Mouse (Mus musculus): Measurements from ENCODE around the gene Mrpl24.

The Mrpl24 gene

DNA sequence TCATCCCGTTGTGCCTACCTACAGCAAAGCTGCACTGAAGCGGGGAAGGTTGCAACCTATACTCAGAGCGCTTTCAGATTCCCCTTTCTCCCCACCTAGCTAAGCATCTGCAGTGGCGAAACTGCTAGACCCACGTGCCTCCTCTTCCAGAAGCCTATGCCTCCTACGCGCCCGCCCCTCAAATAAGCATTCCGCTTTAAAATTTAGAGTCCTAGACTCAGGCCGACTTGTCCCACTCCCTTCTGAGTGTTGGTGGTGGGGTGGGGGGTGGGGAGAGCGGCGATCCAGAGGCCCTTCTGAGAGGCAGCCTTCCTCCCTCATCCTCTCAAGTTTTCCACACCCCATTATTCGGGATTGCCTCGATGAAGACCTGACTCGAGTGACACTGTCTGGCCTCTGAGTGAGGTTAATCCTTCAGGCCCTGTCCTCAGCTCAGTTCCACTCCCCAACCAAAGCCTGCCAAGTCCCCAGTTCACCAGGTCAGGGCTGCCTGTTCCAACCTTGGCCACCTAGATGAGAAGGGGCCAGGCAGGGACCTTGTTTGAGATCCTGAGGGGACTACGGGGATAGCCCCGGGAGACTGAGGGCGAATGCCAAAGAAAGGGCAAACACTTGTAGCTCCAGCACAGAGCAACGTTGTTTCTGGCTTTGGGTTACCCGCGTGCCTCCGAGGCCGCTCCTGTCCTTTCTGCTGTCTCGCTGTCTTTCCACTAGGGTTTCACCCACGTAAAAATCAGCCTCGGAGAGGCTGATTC is 27.9 kb downstream of the Mrpl24 start:
- DNase-seq (ENCODE audit: low read depth in 2 of 2, low spot score in 2 of 2), result no peak

DNA sequence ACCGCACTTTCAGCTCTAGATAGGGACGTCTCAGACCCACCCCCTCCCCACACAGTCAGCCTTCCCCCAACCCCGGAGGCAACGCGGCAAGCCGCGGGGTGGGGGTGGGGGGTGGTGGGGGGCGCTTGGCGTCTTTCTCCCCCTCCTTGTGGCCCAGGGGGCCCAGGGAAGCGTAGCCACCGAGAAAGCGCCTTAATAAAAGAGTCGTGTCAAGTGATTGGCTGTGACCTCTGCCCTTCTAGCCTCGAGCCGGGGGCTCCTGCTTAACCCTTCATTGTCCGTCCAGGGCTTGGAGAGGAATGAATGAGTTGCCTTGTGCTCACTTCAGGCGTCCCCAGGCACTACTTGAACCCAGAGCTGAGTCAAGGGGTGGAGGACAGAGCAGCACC is 28.5 kb downstream of the Mrpl24 start:
- DNase-seq (ENCODE audit: low read depth in 2 of 2, low spot score in 2 of 2), result no peak

DNA sequence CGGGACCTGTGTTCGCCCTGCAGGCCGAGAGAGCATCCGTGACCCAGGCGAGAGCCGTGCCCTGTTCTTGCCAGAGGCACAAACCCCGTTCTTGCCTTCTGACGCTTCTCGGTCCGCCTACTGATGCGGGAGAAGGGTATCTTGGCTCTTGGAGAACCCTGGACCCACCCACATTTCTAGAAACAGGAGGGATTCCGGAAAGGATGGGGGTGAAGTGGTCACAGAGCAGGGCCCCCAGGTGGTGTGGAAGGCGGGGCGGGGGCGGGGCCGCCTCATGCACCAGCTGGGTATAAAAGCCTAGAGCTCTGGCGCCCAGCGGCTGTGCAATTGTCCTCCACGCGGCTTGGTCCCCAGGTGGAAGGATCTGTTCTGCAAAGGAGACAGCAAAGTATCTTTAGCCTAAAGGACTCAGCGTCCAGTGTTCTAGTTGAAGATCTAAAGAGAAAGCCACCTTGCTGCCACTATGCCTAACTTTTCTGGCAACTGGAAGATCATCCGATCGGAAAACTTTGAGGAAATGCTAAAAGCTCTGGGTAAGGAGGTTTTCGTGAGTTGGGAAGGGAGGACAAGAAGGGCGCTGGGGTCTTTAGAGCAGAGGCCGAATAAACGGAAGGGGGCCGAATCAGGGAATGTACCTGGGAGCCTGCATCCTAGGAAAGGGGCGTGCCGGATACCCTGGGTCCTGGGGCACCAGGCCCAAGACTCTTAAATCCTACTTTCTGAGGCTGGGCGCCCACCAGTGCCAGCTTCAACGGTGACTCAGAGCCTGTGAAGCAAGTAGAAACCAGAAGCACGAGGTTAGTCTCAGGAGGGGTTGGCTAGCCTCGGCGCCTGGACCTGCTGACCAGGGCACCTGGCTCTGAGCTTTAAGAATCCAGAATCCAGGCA is 29.3 kb downstream of the Mrpl24 start, which contains the start of gene Crabp2:
Gene Crabp2, plus strand, starts transcription at position 289 of the 888 bp plus-strand sequence.
- DNase-seq (ENCODE audit: low read depth in 2 of 2, low spot score in 2 of 2), result no peak

DNA sequence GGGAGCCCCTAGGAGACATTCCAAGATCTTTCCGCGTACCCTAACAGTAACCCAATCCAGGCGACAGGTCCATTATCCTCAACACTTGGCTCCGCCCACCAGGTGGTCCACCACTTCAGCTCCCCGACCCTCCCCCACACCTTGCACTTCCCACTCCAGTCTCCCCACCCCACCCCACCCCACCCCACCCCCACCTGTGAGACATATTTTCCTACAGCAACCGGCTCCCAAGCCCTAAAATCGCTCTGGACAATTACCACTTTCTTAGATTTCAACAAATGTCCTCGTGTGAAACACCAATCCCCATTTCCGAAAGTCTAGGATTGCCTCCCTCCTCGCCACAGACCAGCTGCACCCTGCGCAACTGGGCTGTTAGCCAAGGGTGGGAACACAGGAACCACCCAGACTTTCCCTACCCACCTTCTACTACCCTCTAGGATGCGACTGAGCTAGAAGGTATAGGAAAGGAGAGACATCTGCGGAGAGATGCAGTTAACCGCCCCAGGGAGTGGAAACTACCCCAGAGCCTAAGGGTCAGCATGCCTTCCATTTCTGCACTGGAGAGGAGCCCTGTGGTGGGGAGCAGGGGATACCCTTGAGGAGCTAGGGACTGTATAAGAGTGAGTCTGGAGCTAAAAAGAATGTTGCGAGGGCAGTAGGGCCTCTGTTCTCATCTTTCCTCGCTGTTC is 30.1 kb downstream of the Mrpl24 start:
- no peak for DNase-seq (ENCODE audit: low read depth in 2 of 2, low spot score in 2 of 2)

DNA sequence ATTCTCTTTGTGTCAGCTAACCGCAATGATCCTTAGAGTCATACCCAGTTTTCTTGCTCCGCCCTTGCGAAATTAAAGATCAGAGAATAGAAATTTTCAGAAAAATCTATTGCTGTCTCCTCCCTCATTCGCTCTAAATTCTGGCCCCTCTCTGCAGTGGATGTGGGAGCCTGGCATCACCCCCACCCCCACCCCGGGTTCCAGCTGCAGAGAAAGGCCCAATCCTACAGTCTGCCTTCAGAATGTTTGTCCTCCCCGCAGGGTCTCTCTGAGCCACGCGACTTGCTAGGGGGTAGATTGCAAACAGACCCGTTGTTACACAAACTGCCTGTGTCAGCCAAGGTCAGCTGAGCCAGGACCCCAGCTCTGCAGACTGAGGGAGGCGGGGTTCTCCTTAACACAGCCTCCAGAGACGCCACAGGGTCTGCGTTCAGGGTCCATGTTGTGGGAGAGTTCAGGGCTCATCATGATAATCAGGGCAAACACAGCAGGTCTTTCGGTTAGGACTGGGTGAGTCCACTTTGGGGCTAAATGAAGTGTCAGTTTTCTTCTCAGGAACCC is 30.7 kb downstream of the Mrpl24 start:
- DNase-seq (ENCODE audit: low read depth in 2 of 2, low spot score in 2 of 2), result no peak

DNA sequence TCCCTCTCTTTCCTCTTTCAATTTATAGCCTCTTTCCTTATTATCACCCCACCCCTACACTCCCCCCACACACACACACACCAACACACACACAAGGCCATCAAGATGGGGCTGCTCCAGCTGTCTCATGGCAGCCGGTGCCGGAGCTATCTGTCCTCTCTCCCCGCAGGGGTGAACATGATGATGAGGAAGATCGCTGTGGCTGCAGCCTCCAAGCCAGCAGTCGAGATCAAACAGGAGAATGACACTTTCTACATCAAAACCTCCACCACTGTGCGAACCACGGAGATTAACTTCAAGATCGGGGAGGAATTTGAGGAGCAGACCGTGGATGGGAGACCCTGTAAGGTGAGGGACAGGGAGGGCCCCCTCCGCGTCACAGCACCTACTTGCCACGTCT is 32.6 kb downstream of the Mrpl24 start:
- DNase-seq (ENCODE audit: low read depth in 2 of 2, low spot score in 2 of 2), result no peak

DNA sequence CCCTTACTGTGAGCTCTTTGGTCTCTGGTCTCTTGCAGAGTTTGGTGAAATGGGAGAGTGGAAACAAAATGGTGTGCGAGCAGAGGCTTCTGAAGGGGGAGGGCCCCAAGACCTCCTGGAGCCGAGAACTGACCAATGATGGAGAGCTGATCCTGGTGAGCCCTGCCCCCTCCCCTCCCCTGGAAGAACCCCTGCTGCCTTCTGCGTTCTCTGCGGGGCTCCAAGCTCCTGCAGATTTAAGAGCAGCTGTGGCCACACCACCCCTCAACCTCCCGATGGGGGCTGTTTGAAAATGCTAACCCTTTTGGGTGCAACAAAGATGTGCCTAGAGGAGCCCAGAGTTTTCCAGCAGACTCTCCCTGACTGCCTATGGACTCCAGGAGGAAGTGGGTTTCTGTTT is 33.1 kb downstream of the Mrpl24 start:
- DNase-seq (ENCODE audit: low read depth in 2 of 2, low spot score in 2 of 2), result no peak

DNA sequence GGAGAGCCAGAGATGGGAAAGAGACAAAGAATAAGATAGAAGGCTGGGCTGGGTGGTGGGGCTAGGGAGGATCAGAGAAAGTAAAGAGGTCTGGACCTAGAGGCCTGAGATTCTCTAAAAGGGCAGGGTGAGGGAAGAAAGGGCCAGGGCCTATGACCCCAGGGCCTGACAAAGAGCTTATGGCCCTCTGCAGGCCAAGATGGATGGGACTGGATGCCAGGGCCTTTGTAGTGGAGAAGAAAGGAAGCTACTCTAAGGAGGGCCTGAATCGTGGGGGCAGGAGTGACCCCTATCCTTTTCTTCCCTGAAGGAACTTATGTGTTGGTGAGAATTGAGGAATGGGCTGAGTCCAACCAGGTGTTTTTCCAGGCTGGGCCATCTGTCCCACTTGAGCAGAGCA is 38.8 kb downstream of the Mrpl24 start:
- DNase-seq (ENCODE audit: low read depth in 2 of 2, low spot score in 2 of 2), result no peak

DNA sequence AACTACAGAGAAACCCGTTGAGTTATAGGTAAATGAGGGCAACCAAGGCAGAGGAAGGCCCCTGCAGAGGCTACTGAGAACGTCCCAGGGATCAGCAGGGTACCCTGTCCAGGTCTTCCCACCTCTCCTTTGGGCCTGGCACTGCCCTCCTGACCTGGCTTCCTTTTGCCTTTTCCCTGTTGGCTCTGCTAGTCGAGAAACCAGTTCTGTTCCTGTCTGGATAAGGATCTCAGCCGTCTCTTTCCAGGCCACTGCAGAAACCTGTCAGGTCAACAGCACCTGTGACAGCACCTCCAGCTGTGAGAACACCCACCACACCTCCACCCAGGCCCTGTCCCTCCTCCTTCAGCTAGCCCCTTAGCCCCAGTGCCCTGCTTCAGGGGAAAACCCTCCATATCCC is 39.2 kb downstream of the Mrpl24 start:
- DNase-seq (ENCODE audit: low read depth in 2 of 2, low spot score in 2 of 2), result no peak

DNA sequence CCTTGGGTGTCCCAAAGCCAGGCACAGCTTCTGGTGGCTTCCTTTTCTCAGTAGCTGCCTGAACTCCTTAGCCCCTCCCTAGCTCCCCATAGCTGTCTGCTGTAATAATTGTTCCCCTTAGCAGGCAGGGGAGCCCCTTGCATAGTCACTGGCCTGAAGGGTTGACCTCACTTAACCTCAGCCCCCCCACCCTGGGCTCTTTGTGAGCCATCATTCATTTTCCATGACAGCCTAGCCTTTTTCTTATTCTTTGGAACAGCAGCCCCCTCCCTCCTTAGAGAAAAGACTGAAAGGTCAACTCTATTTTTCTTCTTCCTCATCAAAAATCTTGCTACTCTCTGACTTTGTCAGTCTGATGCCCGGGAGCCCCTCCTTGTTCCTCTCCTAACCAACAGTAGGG is 39.7 kb downstream of the Mrpl24 start:
- DNase-seq (ENCODE audit: low read depth in 2 of 2, low spot score in 2 of 2), result no peak

DNA sequence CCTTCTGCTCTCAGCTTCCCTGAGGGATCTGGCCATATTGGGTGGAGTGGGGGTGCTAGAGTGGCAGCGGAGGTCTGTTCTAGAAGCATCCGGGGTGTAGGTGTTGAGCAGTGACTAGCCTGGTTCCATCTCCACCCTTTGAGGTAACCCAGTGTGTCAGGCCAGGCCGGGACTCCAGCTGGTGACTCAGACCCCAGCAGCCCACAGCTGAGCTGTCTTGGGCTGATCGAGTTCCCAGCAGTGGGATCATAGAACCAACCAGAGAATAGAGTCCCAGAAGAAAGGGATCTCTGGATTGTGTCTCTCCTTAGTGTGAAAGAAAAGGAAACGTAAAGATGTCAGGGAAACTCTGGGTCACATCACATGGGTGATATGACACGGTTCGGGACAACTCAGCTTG is 40.1 kb downstream of the Mrpl24 start:
- DNase-seq (ENCODE audit: low read depth in 2 of 2, low spot score in 2 of 2), result no peak

DNA sequence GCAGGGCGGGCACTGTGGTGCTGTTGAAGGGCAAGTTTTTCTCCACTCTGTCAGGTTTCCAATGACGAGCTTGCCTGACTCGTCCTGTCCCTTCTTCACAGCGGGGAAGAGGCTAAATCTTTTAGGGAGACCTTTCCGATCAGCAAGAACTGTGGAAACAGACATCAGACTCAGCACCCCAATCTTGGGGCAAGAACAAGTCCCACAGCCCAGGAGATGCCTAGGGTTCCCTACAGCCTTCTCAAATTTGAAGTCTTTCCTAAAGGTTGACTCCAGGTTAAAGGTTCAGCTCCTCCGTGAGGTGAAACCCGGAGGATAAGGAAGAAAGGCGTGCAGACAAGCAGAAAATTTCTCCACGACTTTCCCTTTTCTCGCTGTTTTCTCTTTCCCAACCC is 40.9 kb downstream of the Mrpl24 start:
- no peak for DNase-seq (ENCODE audit: low read depth in 2 of 2, low spot score in 2 of 2)

DNA sequence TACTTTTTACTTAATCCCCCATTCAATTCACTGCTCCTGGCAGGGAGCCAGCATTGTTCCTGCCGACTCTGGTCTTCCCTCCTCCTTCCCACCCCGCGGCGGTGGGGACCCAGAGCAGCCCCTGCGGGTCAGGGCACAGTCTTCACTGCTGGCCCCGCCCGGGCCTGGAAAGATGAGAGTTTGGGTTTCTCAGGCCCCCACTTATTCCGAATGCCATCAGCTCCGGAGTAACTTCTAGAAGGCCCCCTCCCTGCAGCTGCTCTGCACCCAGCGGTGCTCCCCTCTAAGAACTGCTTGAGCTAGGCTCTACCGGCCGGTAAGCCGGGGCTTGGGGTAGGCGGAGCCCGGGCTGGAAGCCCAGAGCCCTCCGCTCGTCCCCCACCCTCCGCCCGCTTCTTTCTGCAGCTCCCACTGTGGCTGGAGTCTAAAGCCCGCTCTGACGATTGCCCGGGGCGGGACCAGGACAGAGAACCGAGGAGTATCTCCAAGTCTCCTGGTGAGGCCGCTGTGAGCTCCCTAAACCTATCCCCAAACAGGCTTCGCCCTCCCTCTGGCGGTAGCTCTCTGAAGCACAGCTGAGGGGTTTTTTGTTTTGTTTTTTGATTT is 41.4 kb downstream of the Mrpl24 start:
- peak; percentile 44 to 57 for DNase-seq (ENCODE audit: low read depth in 2 of 2, low spot score in 2 of 2)

DNA sequence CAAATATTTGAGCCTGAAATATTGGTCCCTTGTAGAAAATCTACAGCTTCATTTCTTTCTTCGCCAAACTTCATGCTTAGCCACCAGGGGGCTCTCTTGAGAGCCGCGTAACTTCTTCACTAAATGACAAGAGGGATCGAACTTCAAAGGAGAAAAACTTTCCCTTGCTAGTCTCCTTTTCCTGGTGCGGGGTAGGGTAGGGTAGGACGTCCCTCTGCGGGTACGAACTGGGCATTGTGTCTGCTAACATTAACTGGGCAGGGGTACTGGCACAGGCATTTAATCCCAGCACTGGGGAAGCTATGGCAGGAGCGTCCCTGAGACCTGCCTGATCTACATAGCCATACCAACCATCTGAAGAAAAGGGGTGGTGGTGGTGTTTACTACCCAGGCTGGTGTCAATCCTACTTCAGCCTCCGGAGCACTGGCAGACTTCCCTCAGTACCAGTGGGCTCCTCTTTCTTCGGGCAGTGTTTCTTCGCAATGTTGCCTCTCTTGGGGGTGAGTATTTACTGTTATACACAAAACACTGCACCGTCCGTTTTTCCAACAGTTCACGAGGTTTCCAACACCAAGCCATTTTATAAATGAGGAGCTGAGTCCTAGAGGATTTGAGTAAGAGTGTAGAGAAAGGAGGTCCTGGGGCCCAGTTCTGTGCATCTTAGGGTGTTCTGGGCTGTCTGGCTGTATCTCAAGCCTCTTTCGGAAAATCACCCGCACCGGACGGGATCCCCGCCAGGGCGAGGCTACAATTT is 51.1 kb downstream of the Mrpl24 start:
- peak; percentile 45 to 68 for DNase-seq (ENCODE audit: low read depth in 2 of 2, low spot score in 2 of 2)

DNA sequence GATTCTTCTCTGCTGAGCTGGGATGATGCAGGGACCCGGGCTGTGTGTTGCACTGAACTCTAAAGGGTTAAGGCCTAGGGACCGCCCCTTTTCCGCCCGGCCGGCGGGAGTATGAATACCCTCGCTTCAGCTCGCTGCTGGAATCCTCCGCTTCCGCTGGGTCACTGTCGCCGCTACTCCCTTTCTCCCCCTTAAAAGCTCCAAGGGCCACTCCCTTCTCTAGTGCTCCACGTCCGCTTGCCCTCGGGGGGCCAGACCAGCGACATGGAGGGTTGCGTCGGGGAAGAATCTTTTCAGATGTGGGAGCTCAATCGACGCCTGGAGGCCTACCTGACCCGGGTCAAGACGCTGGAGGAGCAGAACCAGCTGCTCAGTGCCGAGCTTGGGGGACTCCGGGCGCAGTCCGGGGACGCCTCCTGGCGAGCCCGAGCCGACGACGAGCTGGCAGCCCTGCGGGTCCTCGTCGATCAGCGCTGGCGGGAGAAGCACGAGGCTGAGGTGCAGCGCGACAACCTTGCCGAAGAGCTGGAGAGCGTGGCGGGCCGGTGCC is 51.7 kb downstream of the Mrpl24 start, which contains the start of gene Nes:
Gene Nes, plus strand, starts transcription at position 140 of the 550 bp plus-strand sequence.
- peak in 1 of 2 experiments; percentile 15 for DNase-seq (ENCODE audit: low read depth in 2 of 2, low spot score in 2 of 2)

DNA sequence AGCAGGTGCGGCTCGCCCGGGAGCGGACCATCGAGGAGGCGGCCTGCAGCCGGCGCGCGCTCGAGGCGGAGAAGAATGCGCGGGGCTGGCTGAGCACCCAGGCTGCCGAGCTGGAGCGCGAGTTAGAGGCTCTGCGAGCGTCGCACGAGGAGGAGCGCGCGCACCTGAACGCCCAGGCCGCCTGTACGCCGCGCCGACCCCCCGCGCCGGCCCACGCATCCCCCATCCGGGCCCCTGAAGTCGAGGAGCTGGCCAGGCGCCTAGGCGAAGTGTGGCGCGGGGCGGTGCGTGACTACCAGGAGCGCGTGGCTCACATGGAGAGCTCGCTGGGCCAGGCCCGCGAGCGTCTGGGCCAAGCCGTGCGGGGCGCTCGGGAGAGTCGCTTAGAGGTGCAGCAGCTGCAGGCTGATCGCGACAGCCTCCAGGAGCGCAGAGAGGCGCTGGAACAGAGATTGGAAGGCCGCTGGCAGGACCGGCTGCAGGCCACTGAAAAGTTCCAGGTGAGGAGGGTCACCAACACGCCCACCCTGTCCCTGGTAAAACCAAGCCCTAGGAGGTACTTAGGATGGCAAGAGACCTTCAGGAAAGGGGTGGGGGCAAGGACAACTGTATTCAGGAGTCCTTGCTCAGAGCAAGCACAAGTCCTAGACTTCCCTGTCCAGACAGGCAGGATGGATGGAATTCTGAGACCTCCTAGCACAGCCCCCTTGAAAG is 52.3 kb downstream of the Mrpl24 start:
- DNase-seq (ENCODE audit: low read depth in 2 of 2, low spot score in 2 of 2), result no peak

DNA sequence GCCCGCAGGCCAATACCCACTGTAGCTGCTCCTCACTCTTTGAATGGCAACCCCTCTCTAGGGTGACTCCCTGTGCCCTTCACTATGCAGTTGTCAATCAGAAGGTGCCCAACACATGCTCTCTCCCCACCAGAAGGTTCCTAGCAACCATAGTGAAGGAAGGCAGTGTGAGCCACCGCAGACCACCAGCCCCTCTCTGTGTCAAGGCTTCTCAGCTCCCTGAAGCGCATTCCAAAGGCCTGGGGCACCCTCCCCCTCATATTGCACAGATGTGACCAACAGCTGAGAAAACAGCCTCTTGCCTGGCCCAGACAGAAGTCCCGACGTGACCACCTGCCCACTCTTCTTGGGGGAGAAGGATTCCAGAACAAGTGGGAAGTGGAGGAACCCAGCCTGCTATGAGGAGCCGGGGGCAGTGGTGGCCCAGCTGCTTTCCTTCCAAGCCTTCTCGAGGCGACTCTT is 52.9 kb downstream of the Mrpl24 start:
- DNase-seq (ENCODE audit: low read depth in 2 of 2, low spot score in 2 of 2), result no peak

DNA sequence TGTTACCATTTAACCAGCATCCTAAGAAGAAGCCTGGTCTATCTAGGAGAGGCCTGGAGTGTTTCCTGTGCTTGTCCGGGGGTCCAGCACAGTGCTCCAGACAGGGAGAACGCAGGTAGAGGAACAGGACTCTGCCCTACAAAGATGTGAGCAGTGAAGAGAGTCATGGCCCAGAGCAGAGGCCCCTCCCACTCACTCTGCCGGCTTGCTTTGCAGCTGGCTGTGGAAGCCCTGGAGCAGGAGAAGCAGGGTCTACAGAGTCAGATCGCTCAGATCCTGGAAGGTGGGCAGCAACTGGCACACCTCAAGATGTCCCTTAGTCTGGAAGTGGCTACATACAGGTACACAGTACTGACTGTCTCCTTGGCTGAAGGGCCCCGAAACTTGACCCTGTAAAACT is 53.5 kb downstream of the Mrpl24 start:
- DNase-seq (ENCODE audit: low read depth in 2 of 2, low spot score in 2 of 2), result no peak
